ENCODE assay signal across 10 mouse cellular contexts in genomic region chr7:49152297-49152696, GRCm38 (mm10).
DNase-seq lines count a peak whose midpoint lies in the region; ATAC-seq lines count a peak whose summit lies in the region.
"Had no signal": no experiment of that assay in that cellular context is flagged by ENCODE, and none has a peak within 500 bp of the region (broad histone marks: within the 10 kb centered on the region; RNA-seq: fewer than 3 reads in every experiment).

No protein-coding gene starts in this region.

- no peak overlapping the region for H3K4me3 ChIP-seq in hindbrain, embryonic 14.5 days (replicated peaks; ENCODE audit: low read length)
- no peak overlapping the region for H3K4me3 ChIP-seq in hindbrain, embryonic 11.5 days (ENCODE audit: low read depth, low read length)
- H3K4me3 ChIP-seq in forebrain, embryonic 16.5 days (replicated peaks; ENCODE audit: low read length): no peak overlapping the region
- H3K4me3 ChIP-seq: liver, embryonic 12.5 days had no signal

- H3K9ac ChIP-seq in hindbrain, embryonic 14.5 days: no peak overlapping the region
- no peak overlapping the region for H3K9ac ChIP-seq in hindbrain, embryonic 11.5 days (ENCODE audit: low read depth, low read length)
- H3K9ac ChIP-seq in forebrain, embryonic 16.5 days (replicated peaks; ENCODE audit: low read depth, low read length): no peak overlapping the region
- H3K9ac ChIP-seq: liver, embryonic 12.5 days had no signal

- peak overlapping the region; percentile 55 for H3K27ac ChIP-seq in hindbrain, embryonic 14.5 days
- H3K27ac ChIP-seq in hindbrain, embryonic 11.5 days (ENCODE audit: low read depth, low read length): no peak overlapping the region
- H3K27ac ChIP-seq in forebrain, embryonic 16.5 days (ENCODE audit: low read length): 0 out of 2 replicates have a peak overlapping the region, but pooled peaks have one; percentile 6
- H3K27ac ChIP-seq: liver, embryonic 12.5 days had no signal

- peak; percentile 63; the same call in 1 of the 2 replicates for ATAC-seq in hindbrain, embryonic 14.5 days (ENCODE audit: low FRiP score)
- no peak for ATAC-seq in hindbrain, embryonic 11.5 days (ENCODE audit: low FRiP score)
- ATAC-seq in forebrain, embryonic 16.5 days: peak; percentile 57
- ATAC-seq in erythroblast, adult 5-6 weeks (replicated peaks; ENCODE audit: low FRiP score, poor library complexity, severe bottlenecking): no peak
- ATAC-seq: liver, embryonic 12.5 days had no signal

- H3K9me3 ChIP-seq in hindbrain, embryonic 14.5 days (ENCODE audit: control insufficient read depth, low read length): peaks cover 6% of the 10 kb centered on the region; the same call in 1 of the 2 replicates
- H3K9me3 ChIP-seq in hindbrain, embryonic 11.5 days (ENCODE audit: control insufficient read depth, low read length): no peaks in the 10 kb centered on the region; the same call in 1 of the 2 replicates
- peaks cover 4% of the 10 kb centered on the region for H3K9me3 ChIP-seq in forebrain, embryonic 16.5 days (ENCODE audit: control insufficient read depth, low read length)
- H3K9me3 ChIP-seq: liver, embryonic 12.5 days had no signal

- no peak for DNase-seq in hindbrain, embryonic 14.5 days (ENCODE audit: low spot score)
- DNase-seq in hindbrain, embryonic 11.5 days (ENCODE audit: low spot score): no peak
- DNase-seq in frontal cortex, adult 2 months (ENCODE audit: extremely low spot score in 1 of 2, low spot score in 1 of 2): peak; percentile 61 to 67
- peak; percentile 36 to 46 for DNase-seq in left cerebral cortex, postnatal 36 days (ENCODE audit: low spot score in 2 of 2)
- DNase-seq in T-cell, adult 2 months (ENCODE audit: low spot score): no peak
- DNase-seq in thymus, postnatal 25 days: no peak
- DNase-seq: lung, postnatal 4 days had no signal

- 53% methylated on average over 5 of the region's 5 CpGs for WGBS in hindbrain, embryonic 14.5 days
- 83% methylated on average over 5 of the region's 5 CpGs for WGBS in hindbrain, embryonic 11.5 days
- WGBS in forebrain, embryonic 16.5 days: 55% methylated on average over 5 of the region's 5 CpGs

- H3K4me2 ChIP-seq in hindbrain, embryonic 14.5 days (replicated peaks): no peak overlapping the region
- no peak overlapping the region for H3K4me2 ChIP-seq in hindbrain, embryonic 11.5 days (replicated peaks; ENCODE audit: low read depth, low read length)
- no peak overlapping the region for H3K4me2 ChIP-seq in forebrain, embryonic 16.5 days (ENCODE audit: low read length)
- H3K4me2 ChIP-seq: liver, embryonic 12.5 days had no signal

- intact Hi-C loops in left cerebral cortex, postnatal 36 days (cut with DNase I): loop anchor here (5.0 kb wide), 1 partner anchor 35 kb away; no protein-coding TSS in a partner anchor

- no peaks in the 10 kb centered on the region for H3K36me3 ChIP-seq in hindbrain, embryonic 14.5 days (replicated peaks; ENCODE audit: control insufficient read depth, insufficient read depth)
- H3K36me3 ChIP-seq in hindbrain, embryonic 11.5 days (ENCODE audit: control insufficient read depth, insufficient read depth, low read length): no peaks in the 10 kb centered on the region
- H3K36me3 ChIP-seq in forebrain, embryonic 16.5 days (ENCODE audit: control insufficient read depth, insufficient read depth): no peaks in the 10 kb centered on the region
- H3K36me3 ChIP-seq: liver, embryonic 12.5 days had no signal

- H3K4me1 ChIP-seq in hindbrain, embryonic 14.5 days (replicated peaks; ENCODE audit: control insufficient read depth, insufficient read depth, low read length): peaks cover 11% of the 10 kb centered on the region; the same call in 1 of the 2 replicates
- H3K4me1 ChIP-seq in hindbrain, embryonic 11.5 days (replicated peaks; ENCODE audit: control insufficient read depth, insufficient read depth, low read length): no peaks in the 10 kb centered on the region
- H3K4me1 ChIP-seq in forebrain, embryonic 16.5 days (replicated peaks; ENCODE audit: control insufficient read depth, insufficient read depth, low read length): peaks cover 5% of the 10 kb centered on the region; the same call in 1 of the 2 replicates
- H3K4me1 ChIP-seq: liver, embryonic 12.5 days had no signal

- H3K27me3 ChIP-seq in hindbrain, embryonic 14.5 days (ENCODE audit: control insufficient read depth, insufficient read depth, low read length): no peaks in the 10 kb centered on the region
- H3K27me3 ChIP-seq in hindbrain, embryonic 11.5 days (ENCODE audit: control insufficient read depth, insufficient read depth, low read length): no peaks in the 10 kb centered on the region
- H3K27me3 ChIP-seq in forebrain, embryonic 16.5 days (replicated peaks; ENCODE audit: control insufficient read depth, insufficient read depth, low read length): no peaks in the 10 kb centered on the region
- H3K27me3 ChIP-seq: liver, embryonic 12.5 days had no signal

Comparison
In these comparisons a context has a peak if more than half of its experiments do, and no peak if none do; other contexts are left out.
1. ATAC-seq: peak in hindbrain, embryonic 14.5 days (single experiment) and forebrain, embryonic 16.5 days (single experiment); none in hindbrain, embryonic 11.5 days (single experiment) and erythroblast, adult 5-6 weeks (single experiment).
2. DNase-seq: peak in frontal cortex, adult 2 months (2 of 2) and left cerebral cortex, postnatal 36 days (2 of 2); none in hindbrain, embryonic 14.5 days (single experiment), hindbrain, embryonic 11.5 days (single experiment), T-cell, adult 2 months (single experiment) and thymus, postnatal 25 days (single experiment).